9 mouse cellular contexts compared by ENCODE assay signal in genomic region chr9:75280814-75281213, GRCm38 (mm10). TPM values are rescaled to one million over a fixed set of nuclear protein-coding genes. Genes with fewer than 3 reads are reported as not detected.
A peak's percentile ranks its signal among the peaks of the same experiment; 100 is the strongest.
DNase-seq lines count a peak whose midpoint lies in the region; ATAC-seq lines count a peak whose summit lies in the region.
"Had no signal": no experiment of that assay in that cellular context is flagged by ENCODE, and none has a peak within 500 bp of the region (broad histone marks: within the 10 kb centered on the region; RNA-seq: fewer than 3 reads in every experiment).

No protein-coding gene starts in this region.

- no peaks in the 10 kb centered on the region for H3K27me3 ChIP-seq in midbrain, embryonic 11.5 days (ENCODE audit: control insufficient read depth, insufficient read depth, low read length)
- no peaks in the 10 kb centered on the region for H3K27me3 ChIP-seq in midbrain, embryonic 15.5 days (replicated peaks)

- DNase-seq in embryo, embryonic 10 days (ENCODE audit: low spot score), result peak; percentile 67
- no peak for DNase-seq in embryo, embryonic 9.5 days (ENCODE audit: extremely low spot score)
- DNase-seq in midbrain, embryonic 11.5 days (ENCODE audit: low spot score, missing footprints), result peak; percentile 91
- DNase-seq in cerebellum, adult 8-10 months, result peak; percentile 51
- DNase-seq in heart, postnatal 4 days, result peak; percentile 60
- peak; percentile 42 to 51 for DNase-seq in lung, postnatal 4 days
- DNase-seq in thymus, postnatal 25 days, result peak; percentile 60

- no peak overlapping the region for H3K9ac ChIP-seq in midbrain, embryonic 11.5 days (ENCODE audit: low read length)
- no peak overlapping the region for H3K9ac ChIP-seq in midbrain, embryonic 15.5 days
- H3K9ac ChIP-seq: liver, embryonic 15.5 days had no signal

- no peak overlapping the region for H3K4me3 ChIP-seq in midbrain, embryonic 11.5 days (ENCODE audit: low read depth, low read length)
- no peak overlapping the region for H3K4me3 ChIP-seq in midbrain, embryonic 15.5 days
- H3K4me3 ChIP-seq: liver, embryonic 15.5 days had no signal

- H3K9me3 ChIP-seq in midbrain, embryonic 11.5 days (ENCODE audit: control insufficient read depth, low read length), result no peaks in the 10 kb centered on the region
- no peaks in the 10 kb centered on the region for H3K9me3 ChIP-seq in midbrain, embryonic 15.5 days
- H3K9me3 ChIP-seq: liver, embryonic 15.5 days had no signal

- no peaks in the 10 kb centered on the region for H3K36me3 ChIP-seq in midbrain, embryonic 11.5 days (ENCODE audit: control insufficient read depth, insufficient read depth, low read length)
- H3K36me3 ChIP-seq in midbrain, embryonic 15.5 days (replicated peaks), result no peaks in the 10 kb centered on the region
- H3K36me3 ChIP-seq: liver, embryonic 15.5 days had no signal

- 50% methylated on average over 5 of the region's 5 CpGs for WGBS in midbrain, embryonic 11.5 days
- 43% methylated on average over 5 of the region's 5 CpGs for WGBS in midbrain, embryonic 15.5 days

- no peak for ATAC-seq in midbrain, embryonic 11.5 days (ENCODE audit: low FRiP score)
- no peak for ATAC-seq in midbrain, embryonic 15.5 days (replicated peaks)

- H3K4me1 ChIP-seq in midbrain, embryonic 11.5 days (ENCODE audit: control insufficient read depth, insufficient read depth, low read length), result peaks cover 5% of the 10 kb centered on the region
- no peaks in the 10 kb centered on the region for H3K4me1 ChIP-seq in midbrain, embryonic 15.5 days
- H3K4me1 ChIP-seq: liver, embryonic 15.5 days had no signal

- H3K27ac ChIP-seq in midbrain, embryonic 11.5 days (ENCODE audit: low read depth, low read length), result no peak overlapping the region
- H3K27ac ChIP-seq in midbrain, embryonic 15.5 days, result no peak overlapping the region
- H3K27ac ChIP-seq: liver, embryonic 15.5 days had no signal

- no peak overlapping the region for H3K4me2 ChIP-seq in midbrain, embryonic 11.5 days
- no peak overlapping the region for H3K4me2 ChIP-seq in midbrain, embryonic 15.5 days
- H3K4me2 ChIP-seq: liver, embryonic 15.5 days had no signal

RNA-seq across cellular contexts. Expression of gene Gnb5, which starts 25.3 kb away (rescaled TPM):
- polyA plus RNA-seq in midbrain, embryonic 11.5 days (2014; fragmentation: Nextera tagmentation; extraction: Ambion mirVana), result 33.1 and 34.4 TPM in 2 replicates
- polyA plus RNA-seq in midbrain, embryonic 15.5 days (2015; fragmentation: Nextera tagmentation; extraction: Ambion mirVana), result 65.1 and 69.5 TPM in 2 replicates
- total RNA-seq in heart, postnatal 4 days (2021), result 10 to 100 TPM; 41.6 to 43.1 TPM

RNA-seq across cellular contexts. Expression of gene Myo5c, which starts 49.0 kb away (rescaled TPM):
- 0.40 and 0.56 TPM in 2 replicates for polyA plus RNA-seq in midbrain, embryonic 11.5 days (2014; fragmentation: Nextera tagmentation; extraction: Ambion mirVana)
- 0.32 and 0.56 TPM in 2 replicates for polyA plus RNA-seq in midbrain, embryonic 15.5 days (2015; fragmentation: Nextera tagmentation; extraction: Ambion mirVana)
- 1 to 10 TPM; 3.6 to 5.5 TPM for total RNA-seq in heart, postnatal 4 days (2021)
